Mouse (Mus musculus) embryonic fibroblast, embryonic 13.5 days (primary cell): ENCODE measurements around the gene Slc17a1.

ENCODE experiments used
- CTCF ChIP-seq: IDR thresholded peaks from 2 replicates; pipeline ENCODE4 v1.5.1; 2011; ENCODE audit warnings: mild to moderate bottlenecking, control low read depth, low read length, moderate library complexity, borderline replicate concordance; ENCODE audit not compliant: insufficient read depth
- POLR2A ChIP-seq: IDR thresholded peaks from 2 replicates; pipeline ENCODE4 v1.6.1; 2011; ENCODE audit warnings: low read depth, mild to moderate bottlenecking, control low read depth, low read length, moderate library complexity

GRCm38 (mm10) chr13:23869996-23870395 lies 2.4 kb downstream of the Slc17a1 start:
- no peak for TF ChIP-seq CTCF
- no peak for TF ChIP-seq POLR2A
